Mouse (Mus musculus): ENCODE results near the gene Ifrd2.

Ifrd2 gene

GRCm38 (mm10) chr9:107624951-107625350 is 37.5 kb downstream of the Ifrd2 start:
- DNase-seq (ENCODE audit: low read depth) = no peak

- DNase-seq (ENCODE audit: low read depth) = no peak
Measured at GRCm38 (mm10) chr9:107625351-107626128, 38.1 kb downstream of the Ifrd2 start.

GRCm38 (mm10) chr9:107626158-107626843 is 38.9 kb downstream of the Ifrd2 start:
- DNase-seq (ENCODE audit: low read depth) = no peak

GRCm38 (mm10) chr9:107626844-107627277 is 39.4 kb downstream of the Ifrd2 start:
- no peak for DNase-seq (ENCODE audit: low read depth)

- DNase-seq (ENCODE audit: low read depth) = no peak
Measured at GRCm38 (mm10) chr9:107627387-107628255, 40.2 kb downstream of the Ifrd2 start.

GRCm38 (mm10) chr9:107628721-107629410 is 41.4 kb downstream of the Ifrd2 start:
- DNase-seq (ENCODE audit: low read depth) = no peak

GRCm38 (mm10) chr9:107629411-107629730 is 41.9 kb downstream of the Ifrd2 start:
- DNase-seq (ENCODE audit: low read depth) = no peak

- DNase-seq (ENCODE audit: low read depth) = no peak
Measured at GRCm38 (mm10) chr9:107629901-107630425, 42.5 kb downstream of the Ifrd2 start.

GRCm38 (mm10) chr9:107630576-107630975 is 43.1 kb downstream of the Ifrd2 start:
- no peak for DNase-seq (ENCODE audit: low read depth)

- DNase-seq (ENCODE audit: low read depth) = no peak
Measured at GRCm38 (mm10) chr9:107631311-107631826, 43.9 kb downstream of the Ifrd2 start.

GRCm38 (mm10) chr9:107631861-107632260 is 44.4 kb downstream of the Ifrd2 start:
- DNase-seq (ENCODE audit: low read depth) = no peak

- no peak for DNase-seq (ENCODE audit: low read depth)
Measured at GRCm38 (mm10) chr9:107632478-107632877, 45.0 kb downstream of the Ifrd2 start.

- no peak for DNase-seq (ENCODE audit: low read depth)
Measured at GRCm38 (mm10) chr9:107633091-107633660, 45.7 kb downstream of the Ifrd2 start.

GRCm38 (mm10) chr9:107633661-107634405 is 46.4 kb downstream of the Ifrd2 start:
- DNase-seq (ENCODE audit: low read depth) = no peak

GRCm38 (mm10) chr9:107634406-107635278 is 47.2 kb downstream of the Ifrd2 start:
- DNase-seq (ENCODE audit: low read depth) = no peak

GRCm38 (mm10) chr9:107635279-107636028 is 48.0 kb downstream of the Ifrd2 start, which contains the start of gene Gnai2:
Gene Gnai2, minus strand, starts transcription at chr9:107635367.
- peak; percentile 95 for DNase-seq (ENCODE audit: low read depth)

- no peak for DNase-seq (ENCODE audit: low read depth)
Measured at GRCm38 (mm10) chr9:107637070-107637469, 49.6 kb downstream of the Ifrd2 start.

GRCm38 (mm10) chr9:107640257-107640772 is 52.9 kb downstream of the Ifrd2 start:
- no peak for DNase-seq (ENCODE audit: low read depth)
